Mouse (Mus musculus) cerebellum, adult 2 months (tissue): ENCODE results near the gene Arhgap45. TPM values are rescaled to one million over a fixed set of nuclear protein-coding genes. Genes with fewer than 3 reads are reported as not detected.

Experiments used
- DNase-seq, 2 experiments: peaks; one replicate each; pipeline ENCODE4 v3.0.0; 2021
- H3K27ac ChIP-seq: fragments of 200-500 bp; 2 replicates; pipeline ENCODE4 v1.5.1; 2012; ENCODE audit warnings: low read length, control low read depth, inconsistent platforms; ENCODE audit not compliant: insufficient read depth
- H3K27me3 ChIP-seq: fragments of 200-500 bp; 2 replicates; pipeline ENCODE4 v1.6.1; 2012; ENCODE audit warnings: inconsistent platforms, mild to moderate bottlenecking, low read length, moderate library complexity; ENCODE audit not compliant: control insufficient read depth, insufficient read depth
- H3K4me1 ChIP-seq: fragments of 200-500 bp; 2 replicates; pipeline ENCODE4 v1.6.1; 2011; ENCODE audit warnings: low read length; ENCODE audit not compliant: control insufficient read depth, insufficient read depth
- H3K4me3 ChIP-seq: fragments of 200-500 bp; replicated peaks from 2 replicates; pipeline ENCODE3; 2011; ENCODE audit warnings: mild to moderate bottlenecking, low read depth, low read length, control low read depth; ENCODE audit not compliant: insufficient read depth
- CTCF ChIP-seq: fragments of 200-500 bp; IDR thresholded peaks from 2 replicates; pipeline ENCODE4 v1.5.1; 2011; ENCODE audit warnings: low read depth, mild to moderate bottlenecking, control low read depth, low read length, moderate library complexity, borderline replicate concordance; ENCODE audit not compliant: insufficient read depth
- POLR2A ChIP-seq: fragments of 200-500 bp; IDR thresholded peaks from 2 replicates; pipeline ENCODE4 v1.6.1; 2011; ENCODE audit warnings: low read length, control low read depth, borderline replicate concordance; ENCODE audit not compliant: insufficient read depth
- WGBS: fragments of 180-500 bp; shearing (Covaris S2); methylation state at CpG from one replicate; pipeline ENCODE4 v1.1.7; 2018; 5-methylcytosine and 5-hydroxymethylcytosine counted together
- polyA plus RNA-seq: library from polyadenylated mRNA; depleted of rRNA; stranded (reverse); fragments of >200 nt; gene quantifications from 2 replicates; pipeline ENCODE4 v1.2.3, GENCODE M21; 2012

The Arhgap45 gene
- polyA plus RNA-seq, 1 experiment = 2.7 TPM

GRCm38 (mm10) chr10:80045766-80046165 is 29.3 kb downstream of the Arhgap45 start:
- DNase-seq = no peak
- Histone ChIP-seq H3K4me1 (no peaks in the 10 kb centered on the region), H3K27ac (no peak overlapping the region), H3K4me3 (no peak overlapping the region), H3K27me3 (no peaks in the 10 kb centered on the region)
- 79% methylated on average over 5 of the region's 5 CpGs for WGBS
- TF ChIP-seq CTCF = no peak
- no peak for TF ChIP-seq POLR2A

- Histone ChIP-seq H3K27ac (no peak within 1 kb of the TSS), H3K4me1 (no peaks in the 10 kb centered on the region), H3K27me3 (no peaks in the 10 kb centered on the region), H3K4me3 (no peak within 1 kb of the TSS)
- DNase-seq = no peak
- TF ChIP-seq POLR2A (no peak), CTCF (no peak)
- 57% methylated on average over 9 of the region's 9 CpGs for WGBS
Measured at GRCm38 (mm10) chr10:80047041-80047565, 30.6 kb downstream of the Arhgap45 start, which contains the start of gene Gpx4. Gene Gpx4, plus strand, starts transcription at chr10:80047166.

GRCm38 (mm10) chr10:80048396-80048795 is 31.9 kb downstream of the Arhgap45 start:
- WGBS = 26% methylated on average over 5 of the region's 5 CpGs

GRCm38 (mm10) chr10:80048834-80049233 is 32.4 kb downstream of the Arhgap45 start:
- H3K27me3 ChIP-seq = no peaks in the 10 kb centered on the region
- no peak overlapping the region for H3K27ac ChIP-seq
- no peak for TF ChIP-seq CTCF
- WGBS = 62% methylated on average over 3 of the region's 3 CpGs
- DNase-seq = no peak
- no peak overlapping the region for H3K4me3 ChIP-seq
- H3K4me1 ChIP-seq = no peaks in the 10 kb centered on the region

More at GRCm38 (mm10) chr10:80048396-80048795, 31.9 kb downstream of the Arhgap45 start:
- no peak for DNase-seq
- no peak overlapping the region for H3K4me3 ChIP-seq
- H3K27ac ChIP-seq = no peak overlapping the region
- no peaks in the 10 kb centered on the region for H3K27me3 ChIP-seq
- TF ChIP-seq POLR2A (no peak), CTCF (no peak)
- H3K4me1 ChIP-seq = no peaks in the 10 kb centered on the region

- no peak for DNase-seq
- H3K4me1 ChIP-seq = peaks cover 1% of the 10 kb centered on the region; the same call in 1 of the 2 replicates
- no peaks in the 10 kb centered on the region for H3K27me3 ChIP-seq
- no peak overlapping the region for H3K27ac ChIP-seq
- WGBS = 53% methylated on average over 6 of the region's 6 CpGs
- H3K4me3 ChIP-seq = no peak overlapping the region
- TF ChIP-seq CTCF = no peak
- TF ChIP-seq POLR2A = no peak
Measured at GRCm38 (mm10) chr10:80050244-80050643, 33.8 kb downstream of the Arhgap45 start.

GRCm38 (mm10) chr10:80050885-80051617 is 34.6 kb downstream of the Arhgap45 start:
- H3K4me3 ChIP-seq = no peak overlapping the region
- H3K27ac ChIP-seq = no peak overlapping the region
- no peak for DNase-seq
- 53% methylated on average over 15 of the region's 15 CpGs for WGBS
- TF ChIP-seq CTCF = no peak
- TF ChIP-seq POLR2A = no peak
- no peaks in the 10 kb centered on the region for H3K27me3 ChIP-seq
- peaks cover 8% of the 10 kb centered on the region; the same call in 1 of the 2 replicates for H3K4me1 ChIP-seq

- Histone ChIP-seq H3K4me1 (peaks cover 8% of the 10 kb centered on the region; the same call in 1 of the 2 replicates), H3K27me3 (no peaks in the 10 kb centered on the region), H3K27ac (no peak overlapping the region), H3K4me3 (no peak overlapping the region)
- DNase-seq = no peak
- WGBS = 61% methylated on average over 14 of the region's 14 CpGs
- TF ChIP-seq CTCF (no peak), POLR2A (no peak)
Measured at GRCm38 (mm10) chr10:80051618-80052373, 35.3 kb downstream of the Arhgap45 start.
